Mouse (Mus musculus) embryonic facial prominence, embryonic 15.5 days (tissue): Measurements from ENCODE around the gene Olfr273. TPM values are rescaled to one million over a fixed set of nuclear protein-coding genes. Genes with fewer than 3 reads are reported as not detected.
"Not testable (repeated sequence)": the region's sequence is repeated elsewhere in the genome, so short reads cannot be mapped to it uniquely, and the experiment has no call there.

ENCODE experiments used
- ATAC-seq: fragments of 200-750 bp; cut with Nextera tagmentation; 2 replicates; pipeline ENCODE4 v1.8.0; 2017; ENCODE audit warnings: low read depth, moderate TSS enrichment; ENCODE audit not compliant: insufficient number of reproducible peaks, low FRiP score, low TSS enrichment
- H3K27ac ChIP-seq: fragments of 300-500 bp; sonication (generic); replicated peaks from 2 replicates; pipeline ENCODE4 v1.5.1; 2015; ENCODE audit warnings: mild to moderate bottlenecking, inconsistent platforms
- H3K27me3 ChIP-seq: fragments of 300-500 bp; sonication (generic); 2 replicates; pipeline ENCODE4 v1.6.1; 2015; ENCODE audit warnings: inconsistent platforms
- H3K36me3 ChIP-seq: fragments of 300-500 bp; sonication (generic); 2 replicates; pipeline ENCODE4 v1.6.1; 2015; ENCODE audit warnings: mild to moderate bottlenecking, inconsistent platforms
- H3K4me1 ChIP-seq: fragments of 300-500 bp; sonication (generic); 2 replicates; pipeline ENCODE4 v1.6.1; 2015; ENCODE audit warnings: inconsistent platforms
- H3K4me2 ChIP-seq: fragments of 300-500 bp; sonication (generic); replicated peaks from 2 replicates; pipeline ENCODE4 v1.6.1; 2015; ENCODE audit warnings: mild to moderate bottlenecking, inconsistent platforms
- H3K4me3 ChIP-seq: fragments of 300-500 bp; sonication (generic); replicated peaks from 2 replicates; pipeline ENCODE4 v1.5.1; 2015; ENCODE audit warnings: mild to moderate bottlenecking, inconsistent platforms
- H3K9ac ChIP-seq: fragments of 300-500 bp; sonication (generic); 2 replicates; pipeline ENCODE4 v1.6.1; 2015; ENCODE audit warnings: inconsistent platforms
- H3K9me3 ChIP-seq: fragments of 300-500 bp; sonication (generic); replicated peaks from 2 replicates; pipeline ENCODE4 v1.6.1; 2016; ENCODE audit warnings: inconsistent platforms
- WGBS: fragments of 180-500 bp; shearing (Covaris S2); methylation state at CpG from one replicate; pipeline ENCODE4 v1.1.7; 2015; 5-methylcytosine and 5-hydroxymethylcytosine counted together
- polyA plus RNA-seq: library from polyadenylated mRNA; unstranded; fragments of >200 nt; fragmentation: Nextera tagmentation; extraction: Ambion mirVana; gene quantifications from 2 replicates; pipeline ENCODE4 v1.2.1, GENCODE M21; 2015

Olfr273 gene
- not detected in 2 replicates for polyA plus RNA-seq

DNA sequence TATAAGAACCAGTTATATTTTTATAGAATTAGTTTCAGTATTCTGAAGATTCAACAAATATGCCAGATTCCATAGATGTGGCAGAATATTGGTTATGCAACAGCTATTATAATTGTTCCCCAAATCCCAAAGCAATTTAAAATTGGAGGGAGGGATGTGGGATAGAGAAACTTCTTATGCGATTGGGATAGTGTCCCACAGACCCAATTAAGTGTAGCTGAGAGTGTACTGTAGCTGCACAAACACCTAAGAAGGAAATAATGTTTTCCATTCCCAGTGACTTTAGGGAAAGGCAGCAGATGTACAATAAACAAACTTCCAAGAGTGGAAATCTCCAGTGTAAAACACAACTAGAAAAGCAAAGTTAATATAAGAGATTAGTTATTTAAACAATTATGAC lies at the start of gene Olfr273:
Gene Olfr273, minus strand, starts transcription at position 101 of the 400 bp plus-strand sequence.
- Histone ChIP-seq H3K27me3 (no peaks in the 10 kb centered on the region), H3K36me3 (no peaks in the 10 kb centered on the region), H3K27ac (no peak within 1 kb of the TSS), H3K4me2 (no peak within 1 kb of the TSS), H3K4me1 (no peaks in the 10 kb centered on the region), H3K9me3 (no peaks in the 10 kb centered on the region), H3K4me3 (no peak within 1 kb of the TSS), H3K9ac (no peak within 1 kb of the TSS)
- WGBS = 72% methylated on average over 1 of the region's 1 CpGs
- no peak for ATAC-seq

DNA sequence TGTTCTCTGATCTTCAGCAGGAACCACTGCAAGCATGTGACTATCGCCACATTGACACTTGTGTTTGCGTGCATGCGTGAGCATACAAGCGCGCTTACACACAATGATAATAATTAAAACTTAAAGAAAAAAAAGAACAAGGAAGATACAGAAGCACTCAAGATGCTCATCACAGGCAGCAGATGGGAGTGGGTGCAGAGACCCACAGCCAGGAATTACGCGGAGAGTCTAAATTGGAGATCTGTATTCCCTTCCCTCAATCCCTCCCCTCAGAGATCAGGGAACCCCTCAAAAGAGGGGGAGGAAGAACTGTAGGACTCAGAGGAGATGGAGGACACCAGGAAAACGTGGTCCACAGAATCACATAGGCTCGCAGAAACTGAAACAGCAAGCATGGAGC lies 5.1 kb upstream of the Olfr273 start:
- WGBS = 89% methylated on average over 9 of the region's 9 CpGs
- no peak for ATAC-seq

DNA sequence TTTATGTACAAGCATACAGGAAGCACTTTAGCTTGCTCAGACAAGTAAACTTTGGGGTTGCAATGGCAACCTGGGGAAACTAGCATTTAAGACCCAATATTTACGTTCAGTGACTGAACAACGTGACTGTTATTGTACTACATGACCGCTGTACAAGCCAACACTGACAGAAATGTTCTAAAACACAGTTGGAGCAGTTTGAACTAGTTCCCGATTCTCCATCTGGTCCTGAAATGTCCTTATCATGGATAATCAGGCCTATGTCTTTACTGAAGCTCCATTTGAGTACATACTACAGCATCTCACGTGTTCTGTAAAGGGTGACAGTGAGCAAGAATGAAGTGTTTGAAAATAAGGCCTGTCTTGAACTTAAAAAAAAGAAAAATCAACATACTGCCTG lies 9.4 kb downstream of the Olfr273 start:
- Histone ChIP-seq H3K36me3 (no peaks in the 10 kb centered on the region), H3K4me2 (no peak overlapping the region), H3K4me3 (no peak overlapping the region), H3K27ac (no peak overlapping the region), H3K9ac (no peak overlapping the region), H3K27me3 (no peaks in the 10 kb centered on the region), H3K9me3 (no peaks in the 10 kb centered on the region), H3K4me1 (no peaks in the 10 kb centered on the region)
- 84% methylated on average over 5 of the region's 5 CpGs for WGBS
- ATAC-seq = no peak

More for the DNA sequence above, 5.1 kb upstream of the Olfr273 start:
- Histone ChIP-seq H3K9me3 (no peaks in the 10 kb centered on the region), H3K36me3 (no peaks in the 10 kb centered on the region), H3K9ac (no peak overlapping the region), H3K4me3 (no peak overlapping the region), H3K4me1 (no peaks in the 10 kb centered on the region), H3K27me3 (no peaks in the 10 kb centered on the region), H3K27ac (no peak overlapping the region), H3K4me2 (no peak overlapping the region)

DNA sequence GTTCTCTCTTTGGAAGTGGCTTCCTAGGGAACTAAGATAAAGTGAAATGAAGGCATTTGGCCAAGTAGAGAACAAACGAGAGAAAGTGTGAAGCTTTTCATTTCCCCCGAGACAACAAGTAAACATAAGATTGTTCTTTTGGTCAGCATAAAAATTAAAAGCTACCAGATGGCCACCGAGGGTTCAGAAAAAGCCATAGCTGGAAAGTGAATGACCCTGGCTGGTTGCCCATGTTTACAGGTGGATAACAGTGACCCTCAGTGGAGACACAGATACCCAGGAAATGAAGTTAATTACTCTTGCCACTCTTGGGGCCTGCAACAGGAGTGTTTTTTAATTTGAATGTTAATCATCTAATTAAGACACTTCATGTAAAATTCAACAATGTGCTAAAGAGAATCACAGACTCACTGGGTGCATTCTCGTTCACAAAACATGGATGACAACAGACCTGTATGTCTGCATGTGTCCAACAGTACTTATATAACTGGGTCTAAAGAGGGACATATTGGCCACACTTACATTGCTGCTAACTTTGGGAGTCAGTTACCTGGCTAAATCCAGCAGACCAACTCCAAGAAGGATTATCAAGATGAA lies 9.9 kb downstream of the Olfr273 start:
- H3K27me3 ChIP-seq = no peaks in the 10 kb centered on the region
- H3K4me3 ChIP-seq = no peak overlapping the region
- no peak for ATAC-seq
- H3K4me2 ChIP-seq = no peak overlapping the region
- H3K36me3 ChIP-seq = no peaks in the 10 kb centered on the region
- no peak overlapping the region for H3K9ac ChIP-seq
- H3K4me1 ChIP-seq = no peaks in the 10 kb centered on the region
- H3K27ac ChIP-seq = no peak overlapping the region
- WGBS = 69% methylated on average over 4 of the region's 4 CpGs
- H3K9me3 ChIP-seq = no peaks in the 10 kb centered on the region

DNA sequence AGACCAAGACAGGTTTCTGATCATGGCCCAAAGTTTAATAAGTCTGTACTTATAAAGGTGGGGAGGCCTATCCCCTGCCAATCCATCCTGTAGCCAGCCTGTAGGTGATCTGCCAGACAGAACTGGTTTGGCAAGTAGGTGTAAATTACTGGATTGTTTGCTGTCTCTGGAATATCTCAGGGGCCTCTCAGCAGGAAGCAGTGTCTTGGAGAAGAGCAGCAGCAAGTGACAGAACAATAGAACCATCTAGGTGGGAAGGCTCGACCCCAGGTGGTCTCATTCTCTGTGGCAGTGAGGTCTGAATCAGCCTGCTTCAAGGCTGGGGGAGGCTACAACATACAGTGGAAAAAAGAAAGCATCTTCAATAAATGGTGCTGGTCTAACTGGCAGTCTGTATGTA lies 13.6 kb downstream of the Olfr273 start:
- ATAC-seq = not testable (repeated sequence)
- 35% methylated on average over 1 of the region's 1 CpGs for WGBS

DNA sequence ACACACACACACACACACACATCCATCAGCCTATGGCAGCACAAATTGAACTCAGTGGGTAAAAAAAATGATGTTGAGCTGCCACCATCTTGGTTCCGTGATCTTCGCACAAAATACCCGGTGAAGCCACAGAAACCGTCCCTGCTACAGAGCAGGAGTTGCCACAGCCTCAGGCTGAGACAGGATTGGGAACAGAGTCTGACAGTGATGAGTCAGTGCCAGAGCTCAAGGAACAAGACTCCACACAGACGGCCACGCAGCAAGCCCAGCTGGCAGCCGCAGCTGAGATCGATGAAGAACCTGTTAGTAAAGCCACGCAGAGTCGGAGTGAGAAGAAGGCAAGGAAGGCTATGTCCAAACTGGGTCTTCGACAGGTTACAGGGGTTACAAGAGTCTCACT lies 37.7 kb downstream of the Olfr273 start:
- Histone ChIP-seq H3K9me3 (no peaks in the 10 kb centered on the region), H3K9ac (no peak overlapping the region), H3K4me3 (no peak overlapping the region), H3K4me2 (no peak overlapping the region), H3K4me1 (no peaks in the 10 kb centered on the region), H3K36me3 (no peaks in the 10 kb centered on the region), H3K27ac (no peak overlapping the region), H3K27me3 (no peaks in the 10 kb centered on the region)
- WGBS = 94% methylated on average over 11 of the region's 11 CpGs
- ATAC-seq = no peak

More for the DNA sequence above, 13.6 kb downstream of the Olfr273 start:
- not testable (repeated sequence) for H3K4me1 ChIP-seq, H3K4me3 ChIP-seq, H3K27me3 ChIP-seq, H3K4me2 ChIP-seq, H3K9ac ChIP-seq, H3K36me3 ChIP-seq, H3K27ac ChIP-seq, H3K9me3 ChIP-seq

DNA sequence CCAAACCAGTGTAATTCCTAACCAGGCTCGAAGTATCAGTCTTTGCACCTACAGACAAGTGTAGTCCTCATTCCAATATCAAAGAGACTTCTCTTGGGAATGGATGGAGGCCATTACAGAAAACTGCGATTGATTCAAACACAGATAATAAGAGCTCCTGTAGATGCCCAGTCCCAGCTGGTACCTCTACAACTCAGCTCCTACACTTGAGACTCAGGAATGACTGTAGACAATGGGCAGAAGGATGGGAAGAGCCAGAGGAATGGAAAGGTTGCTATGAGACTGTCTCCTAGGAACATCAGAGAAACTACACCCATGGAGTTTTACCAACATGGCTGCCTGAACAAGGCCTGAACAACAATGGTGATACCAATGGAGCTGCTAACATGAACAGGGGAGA lies 44.7 kb downstream of the Olfr273 start, which contains the start of gene Olfr275:
Gene Olfr275, plus strand, starts transcription at position 301 of the 400 bp plus-strand sequence.
- H3K27me3 ChIP-seq = no peaks in the 10 kb centered on the region
- WGBS = 88% methylated on average over 2 of the region's 2 CpGs
- ATAC-seq = no peak
- no peak within 1 kb of the TSS for H3K4me2 ChIP-seq
- no peaks in the 10 kb centered on the region for H3K36me3 ChIP-seq
- no peaks in the 10 kb centered on the region for H3K4me1 ChIP-seq
- no peak within 1 kb of the TSS for H3K4me3 ChIP-seq
- H3K9me3 ChIP-seq = no peaks in the 10 kb centered on the region
- H3K9ac ChIP-seq = no peak within 1 kb of the TSS
- no peak within 1 kb of the TSS for H3K27ac ChIP-seq

DNA sequence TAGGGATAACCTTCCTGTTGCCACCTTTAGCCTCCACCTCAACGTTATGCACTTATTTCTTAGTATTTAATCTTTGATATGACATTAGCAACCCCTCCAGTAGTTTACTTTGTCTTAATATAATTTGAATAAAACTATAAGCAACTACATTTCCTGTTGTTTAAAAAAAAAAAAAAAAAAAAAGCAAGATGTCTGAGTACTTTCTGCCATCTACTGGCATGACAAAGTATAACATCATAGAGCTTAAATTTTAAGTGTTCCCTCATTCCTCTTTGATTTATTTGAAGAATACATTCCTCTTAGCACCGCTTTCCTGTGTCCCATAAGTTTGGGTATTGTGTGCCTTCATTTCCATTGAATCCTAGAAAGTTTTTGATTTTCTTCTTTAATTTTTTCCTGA lies 47.2 kb downstream of the Olfr273 start:
- Histone ChIP-seq H3K36me3 (no peaks in the 10 kb centered on the region), H3K4me3 (no peak overlapping the region), H3K27me3 (no peaks in the 10 kb centered on the region), H3K9me3 (no peaks in the 10 kb centered on the region), H3K4me1 (no peaks in the 10 kb centered on the region), H3K4me2 (no peak overlapping the region), H3K9ac (no peak overlapping the region), H3K27ac (no peak overlapping the region)
- no peak for ATAC-seq
- 33% methylated on average over 2 of the region's 2 CpGs for WGBS

Other genes with a start within 250 kb of the Olfr273 start
- not detected in 2 replicates for gene Olfr275, start 44.6 kb downstream of the Olfr273 start, polyA plus RNA-seq
- gene Olfr272, start 59.9 kb upstream of the Olfr273 start, polyA plus RNA-seq = not detected in 2 replicates
- not detected in 2 replicates for gene Olfr270, start 105.3 kb upstream of the Olfr273 start, polyA plus RNA-seq
- not detected in 2 replicates for gene Nipsnap3a, start 130.0 kb upstream of the Olfr273 start, polyA plus RNA-seq
- 53.1 and 53.9 TPM in 2 replicates for gene Nipsnap3b, start 152.6 kb upstream of the Olfr273 start, polyA plus RNA-seq